Mouse (Mus musculus) cerebellum, adult 11-12 months (tissue): ENCODE measurements around the gene Nrn1.

ENCODE experiments used
- DNase-seq: peaks from one replicate; pipeline ENCODE4 v3.0.0; 2022

Gene Nrn1

DNA sequence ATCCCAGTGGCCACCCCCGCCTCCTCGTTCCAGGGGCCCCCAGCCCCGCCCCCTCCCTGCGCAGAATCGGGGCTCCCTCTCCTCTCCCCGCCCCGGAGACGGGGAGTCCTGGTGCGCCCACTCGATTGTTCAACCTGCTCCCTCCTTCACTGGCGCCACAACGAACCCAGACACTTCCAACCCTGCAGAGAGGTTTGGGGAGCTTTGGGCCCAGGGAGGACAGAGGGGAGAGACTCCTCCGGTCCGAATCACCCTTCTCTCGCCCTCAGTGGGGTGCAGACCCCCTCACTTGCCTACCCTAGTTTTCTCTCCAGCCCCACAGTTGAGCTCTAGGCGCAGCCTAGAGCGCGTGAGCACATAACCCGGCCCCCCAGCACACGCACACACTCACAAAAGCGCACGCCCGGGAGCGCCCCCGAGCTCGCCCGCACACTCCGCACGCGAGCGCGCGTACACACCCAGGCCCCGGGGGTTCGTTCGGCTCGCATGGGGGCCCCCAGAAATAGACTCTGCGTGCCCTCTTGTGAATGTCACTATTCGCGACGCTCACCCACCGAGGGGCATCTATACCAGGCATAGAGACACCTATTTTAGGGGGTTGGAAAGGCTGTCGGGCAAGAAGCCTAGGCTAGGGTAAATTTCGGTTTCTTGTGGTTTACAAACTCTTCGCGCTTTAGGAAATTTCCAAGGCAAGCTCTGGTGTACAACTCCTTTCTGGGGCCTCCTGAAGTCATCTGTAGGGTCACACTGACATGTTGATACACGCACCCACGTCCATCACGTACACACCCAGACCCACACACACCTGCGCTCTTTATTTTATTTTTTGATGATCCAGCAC is at the start of gene Nrn1:
Gene Nrn1 (minus strand): TSS at position 401 of the 841 bp plus-strand sequence.
- peak; percentile 86 for DNase-seq

DNA sequence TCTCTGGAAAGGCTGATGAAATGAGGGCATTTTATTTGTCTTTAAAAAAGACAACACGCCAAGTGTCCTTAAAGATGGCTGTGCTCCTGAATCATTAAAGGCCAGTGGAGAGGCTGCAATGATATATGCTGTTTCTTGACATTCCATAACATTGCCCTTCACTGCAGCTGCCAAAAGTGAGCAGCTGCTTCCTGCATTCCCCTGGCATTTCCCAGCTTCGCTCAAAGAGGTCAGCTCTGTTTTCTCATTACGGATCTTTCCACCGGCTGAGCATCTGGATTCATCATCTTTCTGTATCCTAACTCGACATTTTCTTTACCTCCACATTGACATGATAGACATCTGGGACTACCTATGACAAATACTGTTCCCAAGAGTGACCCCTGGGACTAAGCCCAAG is 44.7 kb upstream of the Nrn1 start:
- no peak for DNase-seq

DNA sequence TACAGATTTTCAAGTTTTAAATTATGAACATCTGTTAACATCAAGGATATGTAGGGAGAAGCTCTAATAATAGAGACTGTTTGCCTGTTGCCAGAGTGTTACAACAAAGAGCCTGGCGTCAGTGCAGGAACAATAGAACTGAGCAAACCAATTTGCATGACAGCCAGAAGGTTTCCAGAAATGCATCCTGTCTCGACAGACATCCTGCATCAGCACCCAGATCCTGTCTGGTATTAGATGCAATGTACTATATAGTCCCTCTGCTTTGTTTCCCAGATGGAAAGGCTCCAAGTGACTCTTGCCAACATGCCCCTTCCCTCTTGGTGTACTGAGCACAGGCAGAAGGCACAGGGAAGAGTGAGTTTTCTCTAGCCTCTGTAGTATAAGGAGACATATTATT is 31.9 kb upstream of the Nrn1 start:
- DNase-seq, result no peak

DNA sequence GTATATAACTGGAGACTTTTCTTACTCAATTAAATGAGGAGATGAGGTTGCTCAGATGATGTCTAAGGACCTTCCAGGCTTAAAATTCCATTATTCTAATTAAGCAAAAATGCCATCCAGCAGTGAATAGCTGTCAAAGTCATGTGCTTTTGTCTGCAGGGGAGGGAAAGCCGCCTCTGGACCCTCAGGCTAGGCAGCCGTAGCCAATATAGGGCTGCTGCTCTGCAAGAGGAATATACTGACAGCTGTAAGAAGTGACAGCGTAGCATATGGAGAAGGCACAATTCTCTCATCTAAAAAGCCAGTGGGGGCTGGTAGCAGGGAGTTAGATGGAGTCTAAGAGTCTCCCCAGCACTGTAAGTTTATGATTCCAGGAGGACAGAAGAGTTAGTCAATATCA is 16.9 kb upstream of the Nrn1 start:
- DNase-seq, result no peak

DNA sequence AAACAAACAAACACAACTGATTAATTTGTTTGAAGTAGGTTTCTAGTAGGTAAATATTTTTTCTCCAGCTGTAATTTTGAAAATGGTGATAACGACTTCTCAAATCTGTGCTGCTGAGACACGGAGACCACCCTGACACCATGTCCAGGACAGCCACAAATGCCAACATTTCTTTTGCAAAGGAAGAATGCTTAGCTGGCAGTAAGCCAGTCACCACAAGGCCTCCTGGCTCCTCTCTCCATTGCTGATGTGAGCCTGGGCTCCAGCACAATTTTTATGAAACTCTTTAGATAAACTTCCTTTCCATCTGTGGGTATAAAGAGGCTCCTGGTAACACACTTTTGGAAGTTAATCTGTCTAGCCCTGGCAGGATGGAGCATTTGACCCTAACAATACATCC is 15.1 kb upstream of the Nrn1 start:
- DNase-seq, result no peak

GRCm38 (mm10) chr13:36736619-36736996 is 1.7 kb upstream of the Nrn1 start:
- DNase-seq, result no peak

- peak; percentile 93 for DNase-seq
Observed at GRCm38 (mm10) chr13:36735901-36736618, 1.1 kb upstream of the Nrn1 start.

GRCm38 (mm10) chr13:36733989-36734690 is 791 bp downstream of the Nrn1 start:
- DNase-seq, result peak; percentile 70

DNA sequence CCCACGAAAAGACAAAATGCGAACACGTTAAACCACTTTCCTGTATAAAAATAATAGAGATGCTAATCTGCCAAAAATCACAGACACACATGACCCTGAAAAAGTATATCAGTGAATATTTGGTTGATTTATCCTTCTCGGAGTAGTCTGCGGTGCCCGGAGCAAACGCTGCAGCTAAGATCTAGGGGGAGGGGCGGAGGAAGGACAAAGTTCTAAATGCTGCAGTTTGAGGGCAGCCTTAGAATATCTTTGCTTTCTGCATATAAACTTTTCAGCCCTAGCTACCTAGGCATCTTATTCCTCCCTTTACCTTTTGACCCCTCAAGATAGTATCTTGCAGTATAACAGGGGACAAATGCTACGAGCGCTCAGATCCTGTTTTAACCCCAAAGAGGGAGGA is 1.4 kb downstream of the Nrn1 start:
- DNase-seq, result peak; percentile 36

GRCm38 (mm10) chr13:36732891-36733490 is 1.9 kb downstream of the Nrn1 start:
- no peak for DNase-seq

- DNase-seq, result peak; percentile 60
Observed at GRCm38 (mm10) chr13:36731931-36732461, 2.9 kb downstream of the Nrn1 start.

GRCm38 (mm10) chr13:36731016-36731930 is 3.7 kb downstream of the Nrn1 start:
- peak; percentile 81 for DNase-seq

GRCm38 (mm10) chr13:36730341-36730761 is 4.6 kb downstream of the Nrn1 start:
- DNase-seq, result peak; percentile 46

DNA sequence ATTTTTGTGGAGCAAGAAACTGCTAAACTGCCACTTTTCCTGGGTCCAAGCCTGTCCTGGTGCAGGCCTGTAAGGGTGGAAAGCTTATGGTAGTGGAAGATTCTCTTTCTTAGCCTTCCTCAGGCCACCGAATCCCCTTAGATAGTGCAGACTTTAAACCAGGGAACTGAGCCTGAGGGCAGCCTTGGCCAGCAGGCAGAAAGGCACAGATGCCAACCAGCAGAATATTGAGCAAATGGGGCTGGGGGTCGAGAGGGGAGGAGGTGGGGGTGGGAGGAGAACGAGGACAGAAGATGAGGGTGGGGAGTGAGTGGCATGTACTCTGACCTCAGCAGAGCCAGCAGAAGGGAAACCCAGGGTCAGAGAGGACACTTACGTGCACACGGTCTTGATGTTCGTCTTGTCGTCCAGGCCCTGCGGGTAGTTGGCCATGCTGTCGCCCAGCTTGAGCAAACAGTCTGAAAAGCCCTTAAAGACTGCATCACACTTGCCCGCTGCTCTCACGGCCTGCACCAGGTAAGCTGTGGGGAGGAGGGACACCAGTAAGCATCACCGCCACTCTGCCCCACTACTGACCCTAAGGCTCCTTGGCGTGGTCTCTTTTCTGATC is 5.1 kb downstream of the Nrn1 start:
- peak; percentile 53 for DNase-seq

DNA sequence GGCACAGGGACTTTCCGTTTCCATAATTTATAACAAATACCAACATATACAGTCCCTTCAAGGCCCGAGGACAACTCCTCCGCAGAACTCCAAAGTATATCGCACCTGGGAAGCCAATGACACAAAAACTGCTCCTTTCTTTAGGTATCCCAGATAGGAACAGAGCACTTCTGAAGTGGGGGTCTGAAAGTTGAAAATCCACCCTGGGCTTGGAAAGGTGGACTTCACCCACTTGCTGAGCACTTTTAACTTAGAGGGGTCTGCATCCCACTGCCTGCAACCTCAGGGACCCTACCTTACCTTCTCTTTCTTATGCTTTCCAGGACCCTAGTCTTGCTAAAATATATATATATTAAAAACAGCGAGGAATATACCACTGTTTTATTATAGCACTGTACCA is 6.4 kb downstream of the Nrn1 start:
- no peak for DNase-seq

DNA sequence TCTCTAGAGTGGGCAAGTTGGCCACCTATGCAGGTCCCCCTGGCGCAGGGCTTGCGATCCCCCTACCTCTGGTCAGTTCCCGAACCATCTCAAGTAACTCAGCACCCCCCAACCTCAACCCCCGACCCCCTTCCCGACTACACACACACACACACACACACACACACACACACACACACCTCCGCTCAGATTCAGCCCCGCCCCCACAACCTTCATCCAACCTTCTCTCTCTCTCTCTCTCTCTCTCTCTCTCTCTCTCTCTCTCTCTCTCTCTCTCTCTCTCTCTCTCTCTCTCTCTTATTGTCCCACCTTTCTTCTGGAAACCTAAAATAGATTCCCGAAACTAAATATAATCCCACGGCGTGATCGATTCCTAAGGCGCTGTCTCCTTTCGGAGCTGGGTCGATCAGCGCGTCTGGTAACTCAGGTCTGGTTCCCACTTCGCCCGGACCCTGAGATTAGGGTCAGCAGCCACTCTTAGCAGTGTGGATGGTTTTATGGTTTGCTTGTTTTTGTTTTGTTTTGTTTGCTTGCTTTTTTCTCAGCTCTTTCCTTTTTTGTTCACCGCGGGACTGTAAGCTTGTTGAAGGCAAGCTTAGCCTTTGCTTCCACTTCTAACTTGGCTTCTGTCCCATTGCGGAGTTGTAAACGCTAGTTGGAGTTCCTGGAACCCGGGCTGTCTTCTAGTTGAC is 7.0 kb downstream of the Nrn1 start:
- peak; percentile 27 for DNase-seq

DNA sequence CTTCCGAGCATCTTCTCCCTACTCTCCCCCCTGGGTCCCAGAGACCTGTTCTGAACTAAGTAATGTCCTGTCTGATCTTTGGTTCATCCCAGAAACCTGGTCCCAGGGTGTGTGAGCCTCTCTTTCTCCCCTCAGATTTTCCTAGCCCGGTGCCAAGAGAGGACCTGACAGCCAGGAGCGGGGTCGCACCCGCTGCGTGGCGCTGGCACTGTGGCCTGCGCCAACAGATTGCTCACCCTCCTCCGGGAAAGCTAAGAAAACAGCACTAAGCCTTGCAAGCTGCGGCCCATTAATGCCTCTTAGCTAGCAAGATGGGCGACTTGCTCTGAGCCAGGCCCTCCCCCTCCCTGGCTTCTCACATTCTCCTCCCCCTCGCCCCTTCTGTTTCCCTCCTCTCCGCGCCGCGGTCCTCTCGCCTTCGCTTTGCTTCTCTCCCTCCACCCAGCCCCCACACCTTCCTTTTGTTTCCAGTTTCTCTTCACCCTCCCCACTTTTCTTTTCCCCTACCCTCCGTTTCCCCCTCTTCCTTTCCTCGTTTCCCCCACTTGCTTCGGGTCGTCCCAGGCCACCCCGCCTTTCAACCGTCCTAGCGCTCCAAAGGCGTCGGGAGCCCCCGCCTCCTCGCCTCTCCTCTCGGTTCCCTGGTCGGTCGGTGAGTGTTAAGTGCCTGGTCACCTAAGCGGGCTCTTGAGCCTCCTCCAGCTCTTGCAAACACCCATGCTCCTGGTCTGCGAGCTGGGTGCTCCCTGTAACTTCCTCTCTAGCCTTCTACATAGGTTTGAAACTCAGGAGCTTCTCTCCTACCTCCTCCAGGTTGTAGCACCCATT is 7.8 kb downstream of the Nrn1 start:
- peak; percentile 85 for DNase-seq

DNA sequence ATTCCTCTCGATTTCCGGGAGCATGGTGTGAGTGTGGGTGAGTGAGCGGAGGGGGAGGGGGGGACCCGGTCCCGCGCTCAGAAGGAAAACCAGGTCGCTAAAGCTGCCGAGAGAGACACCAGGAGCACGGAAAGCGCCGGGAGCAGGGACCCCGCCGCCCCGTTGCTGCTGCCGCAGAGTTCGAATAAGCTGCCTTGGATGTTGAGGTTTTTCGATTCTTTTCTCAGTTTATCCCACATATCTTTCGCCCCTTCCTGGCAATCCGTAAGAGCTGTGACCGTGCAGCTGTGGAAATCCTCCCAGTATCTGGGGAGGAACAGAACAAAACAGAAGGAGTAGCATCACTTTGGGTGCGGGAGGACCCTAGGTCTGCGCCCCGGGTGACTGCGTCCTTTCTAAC is 8.4 kb downstream of the Nrn1 start:
- peak; percentile 70 for DNase-seq

DNA sequence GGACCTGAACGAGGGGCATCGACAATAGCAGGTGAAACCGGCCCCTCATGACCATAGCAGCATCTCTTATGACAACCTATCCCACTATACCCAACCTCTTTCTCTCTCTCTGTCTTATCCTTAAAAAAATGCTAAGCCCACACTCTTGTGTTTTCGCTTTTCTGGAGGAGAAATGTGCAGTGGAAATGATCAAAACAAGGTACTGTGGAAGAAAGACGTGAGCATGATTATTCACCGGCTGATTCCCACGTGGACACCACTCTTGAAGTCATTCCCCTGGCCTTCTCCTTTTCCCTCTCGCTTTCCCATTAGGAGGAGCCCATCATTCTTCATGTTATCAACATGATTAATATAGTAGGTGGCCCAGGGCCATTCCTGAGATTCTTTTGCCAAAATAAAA is 9.1 kb downstream of the Nrn1 start:
- DNase-seq, result peak; percentile 22
